Mouse (Mus musculus): ENCODE data around the gene Mettl17. TPM values are rescaled to one million over a fixed set of nuclear protein-coding genes. Genes with fewer than 3 reads are reported as not detected.
"Not testable (repeated sequence)": the region's sequence is repeated elsewhere in the genome, so short reads cannot be mapped to it uniquely, and the experiment has no call there.

Mettl17 gene
- polyA plus RNA-seq, 1 experiment from 2014 or later: 40.6 TPM

DNA sequence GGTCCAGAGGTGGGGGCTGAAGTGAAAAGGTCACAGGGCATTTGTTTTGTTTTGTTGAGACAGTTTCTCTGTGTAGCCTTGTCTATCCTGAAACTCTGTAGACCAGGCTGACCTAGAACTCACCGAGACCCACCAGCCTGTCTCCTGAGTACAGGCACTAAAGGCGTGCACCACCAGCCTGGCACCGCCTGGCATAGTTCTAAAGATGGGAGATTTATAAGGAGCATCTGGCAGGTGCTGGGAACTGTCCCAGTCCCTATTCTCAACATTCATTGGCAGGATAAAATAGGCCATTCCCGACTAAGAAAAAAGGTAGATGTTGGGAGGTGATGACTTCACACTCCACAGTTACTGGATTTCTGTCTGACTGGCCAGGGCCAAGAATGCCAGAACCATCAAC is 34.3 kb downstream of the Mettl17 start:
- H3K4me1 ChIP-seq: peaks cover 9% of the 10 kb centered on the region
- H3K27me3 ChIP-seq (ENCODE audit: low read depth, poor library complexity, severe bottlenecking): peaks cover 16% of the 10 kb centered on the region
- no peak for DNase-seq (ENCODE audit: low spot score)
- H3K36me3 ChIP-seq: no peaks in the 10 kb centered on the region
- no peaks in the 10 kb centered on the region for H3K9me3 ChIP-seq (replicated peaks)
- no peak overlapping the region for H3K4me3 ChIP-seq
- WGBS: 85% methylated on average over 4 of the region's 4 CpGs
- H3K27ac ChIP-seq (replicated peaks): no peak overlapping the region

DNA sequence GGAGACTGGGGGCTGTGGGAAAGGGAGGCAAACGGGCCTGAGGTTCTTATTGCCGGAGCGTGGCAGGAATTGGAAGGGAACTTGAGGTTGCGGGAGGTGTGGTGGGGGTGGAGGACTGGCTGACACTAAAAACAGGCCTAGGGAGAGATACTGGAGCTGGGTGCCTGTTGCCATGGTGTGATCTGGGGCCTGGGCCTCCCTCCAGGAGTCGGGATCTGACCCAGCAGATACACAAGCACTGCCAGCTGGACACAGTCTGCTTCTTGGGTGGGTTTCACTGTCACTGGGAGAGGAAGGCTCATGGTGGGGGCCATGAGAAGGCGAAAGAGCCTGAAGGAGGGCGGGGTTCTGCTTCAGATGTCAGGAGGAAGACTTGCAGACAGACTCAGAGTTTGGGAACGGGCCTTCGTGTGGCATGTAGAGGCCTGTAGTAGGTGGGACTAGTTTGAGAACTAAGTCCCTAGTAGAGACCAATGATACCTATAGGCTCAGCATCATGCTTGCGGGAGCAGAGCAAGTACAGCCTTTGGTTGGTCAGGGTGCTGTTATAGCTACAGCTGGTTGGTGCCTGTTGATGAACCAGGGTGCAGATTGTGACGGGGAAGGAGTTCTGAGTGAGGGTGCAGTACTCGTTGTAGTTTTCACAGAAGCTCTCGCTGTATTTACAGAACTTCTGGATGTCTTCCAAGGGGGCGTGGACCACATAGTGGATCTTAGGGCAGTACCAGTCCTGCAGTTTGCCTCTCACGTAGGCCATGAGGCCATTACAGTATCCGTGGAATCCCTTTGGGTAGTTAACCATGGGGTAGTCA is 37.3 kb downstream of the Mettl17 start:
- DNase-seq (ENCODE audit: low spot score): no peak
- H3K4me1 ChIP-seq: no peaks in the 10 kb centered on the region
- WGBS: 88% methylated on average over 16 of the region's 16 CpGs
- no peaks in the 10 kb centered on the region for H3K27me3 ChIP-seq (ENCODE audit: low read depth, poor library complexity, severe bottlenecking)
- no peaks in the 10 kb centered on the region for H3K36me3 ChIP-seq
- H3K4me3 ChIP-seq: no peak overlapping the region
- H3K9me3 ChIP-seq (replicated peaks): no peaks in the 10 kb centered on the region
- no peak overlapping the region for H3K27ac ChIP-seq (replicated peaks)

DNA sequence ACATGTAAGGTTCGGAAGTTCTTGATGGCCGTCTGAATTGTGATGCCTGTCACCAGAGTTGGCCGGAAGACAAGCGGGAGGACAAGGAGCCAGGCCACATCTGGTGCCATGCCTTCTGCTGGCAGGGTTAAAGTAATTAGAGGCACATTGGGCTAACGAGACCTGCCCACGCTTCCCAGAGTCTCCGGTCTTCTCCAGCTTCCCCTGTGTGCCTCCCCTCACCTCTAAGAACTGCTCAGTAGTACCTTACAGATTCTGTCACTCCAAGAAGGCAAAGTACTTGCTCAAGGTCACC is 37.9 kb downstream of the Mettl17 start, which contains the start of gene Rnase13:
Gene Rnase13, minus strand, starts transcription at position 203 of the 295 bp plus-strand sequence.
- H3K36me3 ChIP-seq: no peaks in the 10 kb centered on the region
- no peak within 1 kb of the TSS for H3K4me3 ChIP-seq
- H3K9me3 ChIP-seq (replicated peaks): no peaks in the 10 kb centered on the region
- no peaks in the 10 kb centered on the region for H3K4me1 ChIP-seq
- 90% methylated on average over 7 of the region's 7 CpGs for WGBS
- no peak for DNase-seq (ENCODE audit: low spot score)
- H3K27ac ChIP-seq (replicated peaks): no peak within 1 kb of the TSS
- no peaks in the 10 kb centered on the region for H3K27me3 ChIP-seq (ENCODE audit: low read depth, poor library complexity, severe bottlenecking)

DNA sequence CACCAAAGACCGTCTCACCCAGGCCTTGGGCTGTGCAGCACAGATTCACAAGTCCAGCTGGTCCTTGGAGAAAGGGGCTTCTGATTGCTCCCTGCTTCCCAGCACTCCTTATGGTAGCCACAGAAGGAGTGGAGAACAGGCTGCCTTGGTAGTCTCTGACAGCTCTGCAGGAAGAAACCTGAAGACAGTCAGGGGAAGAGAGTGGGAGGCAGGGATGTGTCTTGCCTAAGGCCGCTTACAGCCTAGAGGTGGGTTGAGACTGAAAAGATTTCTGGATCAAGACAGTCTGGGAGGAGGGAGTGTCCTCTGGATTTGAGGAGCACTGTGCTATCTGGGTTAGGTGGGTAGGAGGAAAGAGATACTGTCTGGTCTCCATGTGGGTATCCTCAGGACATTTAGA is 38.3 kb downstream of the Mettl17 start:
- DNase-seq (ENCODE audit: low spot score): no peak

DNA sequence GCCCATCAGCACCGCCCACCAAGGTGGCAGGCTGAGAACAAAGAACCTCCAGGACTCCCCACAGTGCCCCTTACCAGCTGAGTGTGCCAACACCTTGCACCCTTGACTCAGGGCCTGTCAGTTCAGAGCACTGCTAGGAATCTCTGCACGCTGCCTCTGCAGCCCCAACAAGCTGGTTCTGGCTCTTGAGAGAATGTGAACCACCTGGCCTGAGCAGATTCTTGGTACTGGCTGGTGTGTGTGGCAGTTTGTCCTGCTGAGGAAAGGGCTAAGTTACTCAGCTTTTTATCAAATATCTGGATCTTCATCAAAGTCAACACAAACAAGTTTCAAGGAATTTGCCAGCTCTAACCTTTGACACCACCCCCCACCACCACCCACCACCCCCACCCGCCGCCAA is 38.9 kb downstream of the Mettl17 start:
- Histone ChIP-seq H3K9me3 (replicated peaks) (no peaks in the 10 kb centered on the region), H3K4me3 (no peak overlapping the region), H3K36me3 (no peaks in the 10 kb centered on the region), H3K27ac (replicated peaks) (no peak overlapping the region), H3K4me1 (no peaks in the 10 kb centered on the region), H3K27me3 (ENCODE audit: low read depth, poor library complexity, severe bottlenecking) (no peaks in the 10 kb centered on the region)
- DNase-seq (ENCODE audit: low spot score): no peak
- WGBS: 71% methylated on average over 4 of the region's 4 CpGs

More for the DNA sequence above, 38.3 kb downstream of the Mettl17 start:
- Histone ChIP-seq H3K4me3 (no peak overlapping the region), H3K27ac (replicated peaks) (no peak overlapping the region), H3K27me3 (ENCODE audit: low read depth, poor library complexity, severe bottlenecking) (no peaks in the 10 kb centered on the region), H3K9me3 (replicated peaks) (no peaks in the 10 kb centered on the region), H3K36me3 (no peaks in the 10 kb centered on the region), H3K4me1 (no peaks in the 10 kb centered on the region)
- 89% methylated on average over 2 of the region's 2 CpGs for WGBS

DNA sequence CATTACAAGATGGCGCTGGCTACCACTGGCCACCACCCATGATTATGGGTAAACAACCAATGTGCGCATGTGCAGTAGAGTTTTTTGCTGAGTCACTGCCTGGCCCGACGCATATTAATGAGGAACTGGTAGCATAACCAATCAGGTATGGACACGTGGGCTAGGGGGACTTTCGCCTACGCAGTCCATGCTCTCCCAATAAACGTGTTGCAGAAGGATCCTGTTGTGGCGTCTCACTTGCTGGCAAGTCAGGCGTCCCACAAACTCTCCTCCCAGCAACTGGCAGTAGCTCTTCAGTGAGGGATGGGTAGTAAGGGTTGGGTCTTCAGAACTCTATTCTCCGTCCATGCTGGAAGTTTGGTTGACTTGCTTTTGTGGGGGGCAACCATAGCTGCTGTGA is 42.3 kb downstream of the Mettl17 start:
- not testable (repeated sequence) for H3K36me3 ChIP-seq; H3K27ac ChIP-seq (replicated peaks); H3K4me1 ChIP-seq; H3K9me3 ChIP-seq (replicated peaks); H3K4me3 ChIP-seq; H3K27me3 ChIP-seq (ENCODE audit: low read depth, poor library complexity, severe bottlenecking); DNase-seq (ENCODE audit: low spot score)
- WGBS: 93% methylated on average over 11 of the region's 11 CpGs

DNA sequence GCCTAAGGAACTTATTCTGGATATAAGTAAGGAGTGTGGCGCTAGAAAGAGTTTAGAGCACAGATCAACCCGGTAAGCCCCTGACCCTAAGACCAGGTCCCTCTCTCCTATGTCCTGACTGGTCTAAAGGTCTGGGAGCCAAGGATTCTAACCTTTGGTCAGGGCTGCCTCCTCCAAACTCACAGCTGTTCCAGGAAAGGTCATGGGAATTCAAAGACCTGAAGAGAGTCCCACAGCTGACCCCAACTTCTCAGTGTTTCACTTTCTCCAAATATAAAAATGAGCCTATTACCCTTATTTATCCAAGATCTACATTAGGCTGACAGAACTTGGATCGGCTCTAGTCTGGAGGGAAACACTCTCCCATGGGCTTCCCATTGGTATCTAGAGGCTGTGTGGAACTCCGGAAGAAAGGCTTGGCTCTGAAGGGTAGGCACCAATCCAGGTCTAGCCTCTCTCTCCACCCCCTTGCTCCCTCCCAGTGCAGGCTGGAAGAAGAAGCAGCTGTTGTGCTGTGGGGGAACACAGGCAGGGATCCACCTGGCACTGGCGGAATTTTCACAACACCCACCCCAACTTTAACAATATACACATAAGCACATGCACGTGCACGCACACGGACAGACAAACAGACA is 44.8 kb downstream of the Mettl17 start:
- Histone ChIP-seq H3K27ac (replicated peaks) (no peak overlapping the region), H3K27me3 (ENCODE audit: low read depth, poor library complexity, severe bottlenecking) (no peaks in the 10 kb centered on the region), H3K4me1 (no peaks in the 10 kb centered on the region), H3K9me3 (replicated peaks) (no peaks in the 10 kb centered on the region), H3K36me3 (no peaks in the 10 kb centered on the region), H3K4me3 (no peak overlapping the region)
- WGBS: 89% methylated on average over 8 of the region's 8 CpGs
- no peak for DNase-seq (ENCODE audit: low spot score)

DNA sequence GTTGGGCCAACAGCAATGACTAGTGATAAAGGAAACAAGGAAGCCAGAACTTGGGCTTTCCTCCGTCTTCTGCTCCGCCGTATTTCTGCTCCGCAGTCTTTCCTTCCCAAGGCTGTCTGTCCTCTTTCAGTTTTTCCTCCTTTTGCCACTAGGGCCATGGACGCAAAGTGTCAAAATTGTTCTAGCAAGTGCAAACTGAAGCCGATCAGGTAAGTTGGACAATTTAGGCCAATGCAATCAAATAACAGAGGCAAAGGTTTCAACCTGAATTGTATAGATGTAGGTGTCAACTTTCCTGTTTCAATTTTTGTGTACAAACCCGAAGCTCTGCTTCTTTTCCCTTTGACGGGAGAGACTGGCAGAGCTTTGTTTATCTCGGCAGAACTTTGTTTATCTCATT is 45.3 kb downstream of the Mettl17 start:
- Histone ChIP-seq H3K4me1 (no peaks in the 10 kb centered on the region), H3K4me3 (no peak overlapping the region), H3K9me3 (replicated peaks) (no peaks in the 10 kb centered on the region), H3K36me3 (no peaks in the 10 kb centered on the region), H3K27ac (replicated peaks) (no peak overlapping the region), H3K27me3 (ENCODE audit: low read depth, poor library complexity, severe bottlenecking) (no peaks in the 10 kb centered on the region)
- DNase-seq (ENCODE audit: low spot score): no peak
- WGBS: 74% methylated on average over 9 of the region's 9 CpGs

DNA sequence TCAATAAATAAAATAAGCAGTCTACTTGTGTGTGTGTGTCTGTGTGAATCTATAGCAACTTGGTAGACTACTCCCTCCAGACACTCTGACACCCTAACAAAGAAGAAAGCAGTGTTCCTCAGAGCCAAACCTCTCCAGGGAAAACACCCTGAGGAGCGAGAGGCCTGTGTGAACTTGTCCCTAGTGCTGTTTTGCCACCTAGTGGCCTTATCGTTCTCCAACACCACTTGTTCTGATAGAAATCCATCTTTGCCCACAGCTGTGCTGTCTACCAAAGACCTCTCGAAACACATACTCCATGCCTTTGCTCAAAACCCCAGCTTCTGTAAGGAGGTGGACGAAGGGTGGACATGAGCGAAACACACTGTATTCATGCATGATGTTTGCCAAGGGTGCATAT is 46.2 kb downstream of the Mettl17 start:
- Histone ChIP-seq H3K9me3 (replicated peaks) (no peaks in the 10 kb centered on the region), H3K27me3 (ENCODE audit: low read depth, poor library complexity, severe bottlenecking) (no peaks in the 10 kb centered on the region), H3K36me3 (no peaks in the 10 kb centered on the region), H3K4me3 (no peak overlapping the region), H3K4me1 (no peaks in the 10 kb centered on the region), H3K27ac (replicated peaks) (no peak overlapping the region)
- 42% methylated on average over 5 of the region's 5 CpGs for WGBS
- DNase-seq (ENCODE audit: low spot score): peak; percentile 51

DNA sequence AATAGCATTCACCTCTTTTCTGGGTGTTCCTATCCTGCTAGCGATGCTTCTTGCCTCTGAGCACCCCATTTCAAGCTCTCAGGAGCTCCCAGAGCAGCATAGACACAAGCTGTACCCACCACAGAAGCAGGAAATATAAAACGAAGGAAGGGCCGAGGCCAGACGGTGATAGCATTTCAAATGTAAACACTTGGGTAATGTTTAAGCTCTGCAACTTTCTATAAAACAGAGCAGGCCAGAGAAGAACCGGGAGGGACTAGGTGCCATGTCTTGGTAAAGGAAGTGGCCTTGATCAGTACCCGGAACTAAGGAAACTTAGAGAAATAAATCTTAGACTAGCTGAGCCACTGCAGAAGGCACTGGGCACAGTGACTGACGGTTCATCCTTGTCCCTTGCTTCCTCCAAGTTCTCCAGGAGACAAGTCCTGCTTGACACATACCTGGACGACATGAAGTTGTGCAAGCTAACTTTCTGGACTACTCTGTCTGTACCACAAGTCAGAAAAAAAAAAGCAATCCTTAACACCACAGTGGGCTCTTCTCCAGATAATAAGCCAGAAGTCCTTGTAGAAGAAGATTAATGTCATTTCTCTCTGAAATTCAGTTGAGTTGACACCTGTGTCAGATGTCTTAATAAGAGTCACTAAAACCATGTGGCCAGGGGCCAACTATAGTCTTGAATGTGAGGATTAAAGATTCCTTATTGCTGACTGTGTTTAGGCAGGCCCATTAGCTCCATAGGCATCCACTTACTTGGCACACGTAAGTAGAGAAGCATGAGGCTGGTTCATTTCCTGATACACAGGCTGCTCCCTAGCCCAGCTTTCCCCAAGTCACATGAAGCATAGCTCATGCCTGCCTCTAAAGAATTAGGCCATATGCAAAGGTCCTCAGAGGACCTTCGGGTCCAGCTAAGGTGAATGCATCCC is 47.7 kb downstream of the Mettl17 start:
- Histone ChIP-seq H3K27me3 (ENCODE audit: low read depth, poor library complexity, severe bottlenecking) (no peaks in the 10 kb centered on the region), H3K4me1 (no peaks in the 10 kb centered on the region), H3K36me3 (no peaks in the 10 kb centered on the region), H3K9me3 (replicated peaks) (no peaks in the 10 kb centered on the region), H3K4me3 (no peak overlapping the region), H3K27ac (replicated peaks) (no peak overlapping the region)
- WGBS: 82% methylated on average over 10 of the region's 10 CpGs
- no peak for DNase-seq (ENCODE audit: low spot score)

DNA sequence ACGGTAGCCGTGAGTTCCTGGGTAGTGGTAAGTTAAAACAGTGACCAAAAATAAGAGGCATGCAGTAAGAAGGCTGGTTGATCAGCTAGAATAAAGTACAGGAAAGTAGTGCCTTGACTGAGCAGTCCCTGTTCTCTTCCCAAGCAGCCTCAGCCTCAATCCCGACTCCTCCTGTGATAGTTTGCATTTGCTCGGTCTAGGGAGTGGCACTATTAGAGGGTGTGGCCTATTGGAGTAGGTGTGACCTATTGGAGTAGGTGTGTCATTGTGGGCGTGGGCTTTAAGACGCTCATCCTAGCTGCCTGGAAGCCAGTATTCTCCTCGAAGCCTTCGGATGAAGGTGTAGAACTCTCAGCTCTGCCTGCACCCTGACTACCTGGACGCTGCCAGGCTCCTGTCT is 54.4 kb downstream of the Mettl17 start:
- no peaks in the 10 kb centered on the region; the same call in 1 of the 2 replicates for H3K9me3 ChIP-seq (replicated peaks)
- H3K27ac ChIP-seq (replicated peaks): no peak overlapping the region
- DNase-seq (ENCODE audit: low spot score): no peak
- peaks cover 13% of the 10 kb centered on the region for H3K4me1 ChIP-seq
- H3K4me3 ChIP-seq: no peak overlapping the region
- no peaks in the 10 kb centered on the region for H3K27me3 ChIP-seq (ENCODE audit: low read depth, poor library complexity, severe bottlenecking)
- 88% methylated on average over 9 of the region's 9 CpGs for WGBS
- H3K36me3 ChIP-seq: no peaks in the 10 kb centered on the region

DNA sequence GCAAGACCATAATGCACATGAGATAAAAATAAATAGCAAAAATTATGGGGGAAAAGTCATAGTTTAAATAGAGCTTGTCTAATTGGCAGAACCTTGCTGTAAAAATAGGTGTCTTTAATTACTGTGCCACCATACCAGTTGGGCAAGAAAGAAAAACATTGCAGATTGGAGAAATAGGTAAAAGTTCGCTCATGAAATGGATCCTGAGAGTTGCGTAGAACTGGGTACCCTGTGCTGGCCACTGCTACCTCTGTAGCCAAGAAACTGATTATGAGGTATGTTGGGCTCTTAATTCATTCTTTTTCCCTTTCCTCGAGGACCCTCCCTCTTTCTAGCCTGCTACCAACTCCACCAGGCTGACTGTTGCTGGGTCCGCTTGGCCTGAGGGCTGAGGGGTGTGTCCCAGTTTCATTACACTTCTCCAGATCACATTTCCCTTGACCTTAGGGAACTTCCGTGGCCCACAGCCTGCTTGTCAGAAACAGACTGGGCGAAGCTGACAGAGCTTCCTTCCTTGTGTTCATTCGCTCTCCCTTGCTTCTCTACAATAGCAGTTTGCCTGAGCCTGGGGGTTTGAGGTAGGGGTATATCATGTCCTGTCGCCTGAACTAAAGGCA is 56.4 kb downstream of the Mettl17 start:
- DNase-seq (ENCODE audit: low spot score): no peak
- Histone ChIP-seq H3K27me3 (ENCODE audit: low read depth, poor library complexity, severe bottlenecking) (no peaks in the 10 kb centered on the region), H3K9me3 (replicated peaks) (no peaks in the 10 kb centered on the region; the same call in 1 of the 2 replicates), H3K4me1 (peaks cover 13% of the 10 kb centered on the region), H3K4me3 (no peak overlapping the region), H3K27ac (replicated peaks) (0 out of 2 replicates have a peak overlapping the region, but pooled peaks have one; percentile 19), H3K36me3 (no peaks in the 10 kb centered on the region)
- 50% methylated on average over 8 of the region's 8 CpGs for WGBS
